Mouse (Mus musculus) liver, adult (tissue): ENCODE results near the gene Dlx2.

ENCODE experiments used
- GATA4 ChIP-seq: IDR thresholded peaks from 2 replicates; pipeline ENCODE4 v1.6.1; 2014; ENCODE audit warnings: mild to moderate bottlenecking, low read length; ENCODE audit not compliant: insufficient replicate concordance

Dlx2 gene

GRCm38 (mm10) chr2:71543948-71544347, 2.6 kb downstream of the Dlx2 start:
- TF ChIP-seq GATA4 = no peak

DNA sequence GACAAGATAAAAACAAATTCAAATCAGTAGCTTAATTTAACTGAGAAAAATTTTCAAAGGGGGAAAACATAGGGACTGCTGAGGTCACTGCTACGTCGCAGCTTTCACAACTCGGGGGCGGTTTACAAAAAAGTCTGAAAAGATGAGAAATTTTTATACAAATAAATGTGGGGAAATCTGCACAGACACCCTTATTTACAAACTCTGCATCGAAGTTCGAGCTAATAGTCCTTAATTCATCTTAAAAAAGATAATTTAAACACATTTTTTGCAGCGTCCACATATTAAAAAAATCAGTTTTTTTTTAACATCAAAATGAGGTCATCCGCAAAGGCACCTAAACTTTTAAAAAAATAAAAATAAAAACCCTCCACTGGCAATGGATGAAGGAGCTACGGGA, 3.0 kb downstream of the Dlx2 start:
- TF ChIP-seq GATA4 = no peak

DNA sequence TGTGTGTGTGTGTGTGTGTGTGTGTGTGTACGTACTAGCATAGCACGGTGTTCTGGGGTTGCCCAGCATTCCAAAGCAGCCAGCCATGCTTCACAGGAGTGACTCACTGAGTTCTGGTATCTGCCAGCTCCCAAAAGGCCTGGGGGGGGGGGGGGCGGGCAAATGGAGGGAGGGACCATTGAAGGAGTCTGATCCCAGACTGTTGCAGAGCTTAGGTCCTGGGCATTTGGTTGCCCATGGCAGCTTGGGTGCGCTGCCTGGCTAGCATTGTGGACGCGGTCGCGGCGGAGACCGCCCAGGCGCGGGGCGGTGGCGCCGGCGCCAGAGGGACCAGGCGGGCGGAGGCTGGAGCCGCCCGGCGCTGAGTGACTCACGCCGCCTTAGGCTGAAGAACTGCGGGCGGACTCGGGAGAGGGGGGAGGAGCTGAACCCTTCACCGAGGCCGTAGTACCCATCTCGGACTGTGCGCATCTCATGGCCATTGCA, 3.7 kb downstream of the Dlx2 start:
- TF ChIP-seq GATA4 = no peak

DNA sequence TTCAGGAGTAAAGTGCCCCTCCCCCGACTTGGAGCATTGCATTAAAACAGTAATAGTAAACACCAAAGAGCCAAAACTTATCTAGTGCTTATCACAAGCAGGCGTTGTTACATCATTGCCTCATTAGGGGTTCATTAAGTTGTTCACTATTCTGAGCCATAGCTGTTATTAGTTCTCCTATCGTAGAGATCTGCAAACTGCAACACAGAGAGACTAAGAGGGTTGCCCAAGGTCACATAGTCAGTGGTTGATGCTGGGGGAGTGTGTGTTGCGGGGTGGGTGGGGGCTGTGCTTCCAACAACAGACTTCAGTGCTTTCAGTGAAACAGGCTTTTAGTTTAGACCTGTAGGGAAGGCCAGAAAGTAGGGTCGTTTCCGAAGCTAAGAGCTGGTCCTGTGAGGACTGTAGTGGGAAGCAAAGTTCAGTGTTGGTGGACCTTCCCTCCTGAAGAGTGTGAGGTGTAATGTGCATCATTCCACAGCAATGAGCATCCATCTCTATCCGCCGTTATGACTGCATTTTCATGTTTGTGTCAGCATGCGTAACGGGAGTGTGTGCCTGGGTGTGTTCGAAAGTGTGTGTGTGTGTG, 4.2 kb downstream of the Dlx2 start:
- TF ChIP-seq GATA4 = no peak

DNA sequence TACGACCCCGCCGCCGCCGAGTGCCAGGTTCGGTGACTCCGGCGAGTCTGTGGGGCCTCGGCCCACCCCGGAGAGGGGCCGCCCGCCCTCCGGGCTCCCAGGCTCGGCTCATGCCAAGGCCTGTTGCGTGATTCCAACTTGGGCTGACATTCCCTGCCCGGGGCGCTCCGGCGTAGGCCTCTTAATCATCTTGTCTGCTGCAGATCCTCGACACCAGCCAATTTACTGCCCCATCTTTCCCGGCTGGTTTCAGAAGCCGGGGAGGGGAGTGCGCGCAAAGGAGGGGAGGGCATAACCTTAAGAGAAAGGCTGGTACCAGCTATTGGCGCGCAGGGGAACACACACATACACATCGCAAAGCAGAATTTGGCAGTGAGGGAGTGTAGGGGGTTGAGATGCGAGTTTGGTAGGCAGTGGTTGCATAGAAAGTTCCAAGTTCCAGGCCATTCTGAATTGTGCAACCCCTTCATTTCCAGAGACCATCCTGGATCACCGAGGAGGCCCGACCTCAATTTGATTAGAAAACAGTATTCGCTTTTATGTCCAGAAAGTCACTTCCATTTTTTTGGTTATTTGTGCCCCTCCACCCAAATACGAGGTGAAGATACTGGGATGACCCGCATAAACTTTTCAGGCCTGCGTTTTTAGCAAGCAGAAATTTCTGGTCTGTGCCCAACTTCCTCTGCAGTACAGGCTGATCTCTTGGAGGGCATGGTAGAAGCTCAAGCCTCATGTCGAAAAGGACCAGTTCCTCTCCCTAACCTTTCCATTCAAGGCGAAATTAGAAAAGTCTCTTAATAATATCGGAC, 4.9 kb downstream of the Dlx2 start:
- no peak for TF ChIP-seq GATA4

GRCm38 (mm10) chr2:71540611-71541417, 5.7 kb downstream of the Dlx2 start:
- TF ChIP-seq GATA4 = no peak

- no peak for TF ChIP-seq GATA4
Observed at GRCm38 (mm10) chr2:71534242-71535052, 12.1 kb downstream of the Dlx2 start.

GRCm38 (mm10) chr2:71533094-71533493, 13.5 kb downstream of the Dlx2 start:
- no peak for TF ChIP-seq GATA4

DNA sequence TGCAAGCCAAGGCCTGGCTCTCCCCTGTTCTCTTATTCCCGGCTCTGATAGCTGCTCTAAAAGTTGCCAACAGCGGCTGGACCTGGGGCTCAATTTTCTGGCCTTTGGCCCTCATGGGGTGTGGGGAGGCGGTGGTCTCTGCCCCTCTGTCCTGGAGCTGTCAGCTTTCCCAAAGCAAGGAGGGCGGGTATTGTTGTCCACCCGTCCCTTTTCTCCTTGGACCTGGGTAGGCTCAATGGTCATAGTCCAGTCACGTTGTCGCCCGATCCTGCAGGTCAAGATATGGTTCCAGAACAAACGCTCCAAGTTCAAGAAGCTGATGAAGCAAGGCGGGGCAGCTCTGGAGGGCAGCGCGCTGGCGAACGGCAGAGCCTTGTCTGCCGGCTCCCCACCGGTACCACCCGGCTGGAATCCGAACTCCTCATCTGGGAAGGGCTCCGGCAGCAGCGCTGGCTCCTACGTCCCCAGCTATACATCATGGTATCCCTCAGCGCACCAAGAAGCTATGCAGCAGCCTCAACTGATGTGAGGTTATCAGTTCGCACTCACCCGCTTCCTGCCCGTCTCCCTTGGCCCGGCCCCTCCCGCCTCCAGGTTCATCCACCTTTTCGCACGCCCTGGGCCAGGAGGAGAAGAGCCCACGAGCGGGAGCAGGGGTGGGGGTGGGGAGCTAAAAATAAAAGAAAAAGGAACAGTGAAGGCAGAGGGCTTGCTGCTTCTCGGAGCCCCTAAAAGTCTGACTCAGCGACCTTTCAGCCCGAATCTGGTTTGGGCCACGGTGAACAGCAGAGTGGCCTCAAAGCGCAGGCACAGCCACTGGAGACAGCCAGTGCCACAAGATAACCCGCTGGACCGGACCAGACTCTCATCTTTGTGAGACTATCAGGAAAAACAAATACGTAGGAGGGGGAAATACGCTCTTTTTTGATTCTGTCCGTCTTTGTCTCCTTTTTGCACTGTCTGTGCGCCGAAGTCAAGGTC, 14.3 kb downstream of the Dlx2 start:
- no peak for TF ChIP-seq GATA4

DNA sequence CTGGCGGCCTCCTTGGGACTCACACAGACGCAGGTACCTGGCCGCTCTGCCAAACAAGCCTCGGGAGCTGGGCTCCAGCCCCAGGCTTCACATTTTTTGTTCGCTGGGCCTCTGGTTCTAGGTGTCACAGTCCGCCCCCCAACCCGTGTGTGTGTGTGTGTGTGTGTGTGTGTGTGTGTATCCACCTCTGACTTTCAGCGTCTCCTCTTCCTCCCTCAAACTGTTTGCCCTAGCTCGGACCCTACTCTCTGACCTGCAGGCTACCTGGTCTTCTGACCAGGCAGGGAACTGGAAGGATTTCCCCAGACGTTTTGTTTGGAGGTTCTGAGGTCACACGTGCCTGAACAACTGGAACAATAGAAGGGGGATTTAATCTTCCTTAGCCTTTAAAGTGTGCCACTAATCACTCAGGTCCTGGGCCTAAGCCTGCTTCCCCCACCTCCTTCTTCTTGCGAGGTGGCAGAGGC, 15.4 kb downstream of the Dlx2 start:
- no peak for TF ChIP-seq GATA4

DNA sequence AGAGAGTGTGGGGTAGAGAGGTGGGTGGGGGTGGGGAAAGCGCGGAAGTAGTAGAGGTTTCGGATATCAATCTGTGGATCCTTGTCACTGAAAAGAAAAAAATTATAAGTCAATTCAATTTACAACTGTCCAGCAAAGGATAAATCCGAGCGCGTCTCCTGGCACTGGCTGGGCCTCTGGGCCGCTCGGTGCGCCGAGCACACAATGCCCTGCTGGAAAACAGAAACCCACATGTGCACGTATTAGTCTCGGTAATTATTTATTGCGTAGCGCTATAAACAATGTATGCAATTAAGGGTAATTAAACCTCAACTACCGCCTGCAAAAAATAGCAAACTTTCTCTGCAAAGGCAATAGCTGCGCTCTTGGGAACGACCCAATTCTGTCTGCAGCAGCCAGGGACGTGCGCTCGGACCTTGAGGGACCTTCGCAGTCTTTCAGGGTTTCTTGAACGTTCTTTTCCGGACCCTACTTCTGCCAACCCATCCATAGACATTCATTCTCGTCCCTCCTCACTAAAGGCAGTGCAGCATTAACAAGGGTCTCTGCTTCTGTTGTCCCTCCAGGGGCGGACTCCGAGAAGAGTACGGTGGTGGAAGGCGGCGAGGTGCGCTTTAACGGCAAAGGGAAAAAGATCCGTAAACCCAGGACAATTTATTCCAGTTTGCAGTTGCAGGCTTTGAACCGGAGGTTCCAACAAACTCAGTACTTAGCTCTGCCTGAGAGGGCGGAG, 16.0 kb downstream of the Dlx2 start:
- no peak for TF ChIP-seq GATA4

DNA sequence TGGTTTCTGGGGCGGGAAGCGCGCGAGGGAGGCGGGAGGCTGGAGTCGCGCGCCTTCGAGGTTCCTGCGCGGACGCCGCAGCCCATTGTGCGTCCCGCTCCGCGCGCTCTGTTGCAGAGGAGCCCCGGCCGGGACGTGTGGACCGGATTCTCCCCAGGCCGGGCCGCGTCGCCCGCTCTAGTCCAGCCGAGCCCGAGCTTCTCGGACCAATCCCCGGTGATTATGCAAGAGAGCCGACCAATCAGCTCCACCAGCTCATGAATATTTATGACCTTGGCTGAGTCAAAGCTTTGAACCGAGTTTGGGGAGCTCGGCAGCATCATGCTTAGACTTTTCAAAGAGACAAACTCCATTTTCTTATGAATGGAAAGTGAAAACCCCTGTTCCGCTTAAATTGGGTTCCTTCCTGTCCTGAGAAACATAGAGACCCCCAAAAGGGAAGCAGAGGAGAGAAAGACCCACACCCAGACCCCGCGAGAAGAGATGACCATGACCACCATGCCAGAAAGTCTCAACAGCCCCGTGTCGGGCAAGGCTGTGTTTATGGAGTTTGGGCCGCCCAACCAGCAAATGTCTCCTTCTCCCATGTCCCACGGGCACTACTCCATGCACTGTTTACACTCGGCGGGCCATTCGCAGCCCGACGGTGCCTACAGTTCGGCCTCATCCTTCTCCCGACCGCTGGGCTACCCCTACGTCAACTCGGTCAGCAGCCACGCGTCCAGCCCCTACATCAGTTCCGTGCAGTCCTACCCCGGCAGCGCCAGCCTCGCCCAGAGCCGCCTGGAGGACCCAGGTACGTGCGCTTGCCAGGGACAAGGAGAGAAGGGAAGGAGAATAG, 16.8 kb downstream of the Dlx2 start:
- no peak for TF ChIP-seq GATA4
